Mouse (Mus musculus) lung, postnatal 25 days (tissue): ENCODE measurements around the gene Cst3.
A peak's percentile ranks its signal among the peaks of the same experiment; 100 is the strongest.

ENCODE experiments used
- DNase-seq: peaks from one replicate; pipeline ENCODE4 v3.0.0; 2022; ENCODE audit warnings: low spot score

Gene Cst3

GRCm38 (mm10) chr2:148856630-148857400 is 18.7 kb downstream of the Cst3 start:
- DNase-seq, result no peak

DNA sequence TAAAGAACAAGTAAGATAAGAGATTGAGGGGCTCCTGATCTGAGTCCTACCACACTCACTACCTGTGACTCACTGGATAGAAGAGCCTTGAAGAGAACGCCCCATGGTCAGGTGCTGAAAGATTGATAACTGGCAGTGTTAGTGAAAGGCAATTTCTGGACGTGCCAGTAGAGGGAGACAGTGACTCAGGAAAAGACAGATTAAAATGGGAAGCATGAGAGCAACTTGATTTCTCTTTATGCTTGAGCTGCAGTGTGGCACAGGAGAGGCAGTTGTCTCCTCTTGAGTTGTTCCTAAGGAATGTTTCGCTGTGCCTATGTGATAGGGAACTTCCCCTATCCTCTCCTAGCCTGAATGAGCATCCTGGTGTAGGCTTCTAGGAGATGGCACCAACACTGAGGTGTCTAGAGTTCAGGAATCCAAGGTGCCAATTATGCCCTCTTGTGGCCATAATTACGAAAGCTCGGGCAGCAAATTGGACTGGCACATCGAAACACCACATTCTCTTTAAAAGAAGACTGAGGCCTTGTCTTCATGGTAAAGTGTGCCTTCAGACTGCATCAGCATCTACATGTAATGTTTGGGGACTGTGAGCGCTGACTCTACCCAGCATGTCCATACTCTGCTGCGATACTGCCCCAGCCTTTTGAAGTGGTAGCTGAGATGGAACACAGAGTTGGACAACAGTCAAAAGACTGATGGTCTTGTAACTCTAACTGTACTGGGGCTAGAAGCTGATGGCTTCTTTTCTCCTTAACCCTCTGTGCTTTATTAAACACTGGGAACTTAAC is 24.2 kb downstream of the Cst3 start:
- peak; percentile 84 for DNase-seq

DNA sequence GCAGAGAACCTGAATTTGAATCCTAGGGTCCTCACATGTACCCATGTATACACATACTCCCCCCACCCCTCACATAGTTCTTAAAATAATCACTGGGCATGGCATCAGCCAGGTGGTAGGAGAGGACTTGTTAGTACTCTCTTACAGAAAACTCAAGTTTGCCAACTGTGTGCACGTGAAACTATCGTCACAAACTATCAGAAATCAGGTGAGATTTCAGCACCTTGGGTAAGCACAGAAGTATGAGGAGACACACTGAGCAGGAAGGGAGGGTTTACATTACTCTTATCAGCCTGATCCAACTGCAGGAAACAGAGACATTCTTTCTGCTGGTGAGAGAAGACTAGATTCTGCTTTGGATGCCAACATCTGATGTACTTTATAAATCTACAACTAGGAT is 36.3 kb downstream of the Cst3 start:
- DNase-seq, result no peak

GRCm38 (mm10) chr2:148838075-148838777 is 37.3 kb downstream of the Cst3 start:
- DNase-seq, result peak; percentile 36

DNA sequence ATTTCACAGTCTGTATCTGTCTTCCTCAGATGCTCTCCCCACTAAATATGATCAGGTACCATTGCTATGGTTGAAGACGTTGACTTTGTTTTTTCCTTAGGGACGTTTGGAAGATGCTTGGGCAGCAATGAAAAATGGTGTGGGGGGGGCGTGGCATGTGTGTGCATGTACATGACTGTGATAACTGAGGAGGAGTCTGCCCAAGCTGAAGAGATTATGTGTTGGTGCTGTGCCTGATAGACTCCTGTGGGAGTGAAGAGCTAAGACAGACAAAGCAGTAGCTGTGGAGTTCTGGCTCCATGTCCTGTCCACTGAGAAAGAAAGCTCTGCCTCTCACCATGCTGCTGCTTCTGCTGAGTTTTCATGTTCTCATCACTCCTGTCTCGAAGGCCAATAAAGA is 40.6 kb downstream of the Cst3 start, which contains the start of gene Cst9:
TSS of gene Cst9 (plus strand) at position 236 of the 400 bp plus-strand sequence.
- DNase-seq, result no peak

- no peak for DNase-seq
Measured at GRCm38 (mm10) chr2:148825986-148826385, 49.5 kb downstream of the Cst3 start.
